Mouse (Mus musculus): ENCODE measurements around the gene Cyp27b1.

- no peak for TF ChIP-seq GATA1 (IDR thresholded peaks at IDR 0.05; ENCODE audit: borderline replicate concordance, low read length)
- no peak for TF ChIP-seq FLI1 (IDR thresholded peaks at IDR 0.05; ENCODE audit: low read length)
Measured at GRCm38 (mm10) chr10:127059174-127059967, 11.3 kb downstream of the Cyp27b1 start.

Measured in megakaryocyte, embryonic 14.5 days (primary cell).